ENCODE assay signal across 13 mouse cellular contexts in the genomic region with DNA sequence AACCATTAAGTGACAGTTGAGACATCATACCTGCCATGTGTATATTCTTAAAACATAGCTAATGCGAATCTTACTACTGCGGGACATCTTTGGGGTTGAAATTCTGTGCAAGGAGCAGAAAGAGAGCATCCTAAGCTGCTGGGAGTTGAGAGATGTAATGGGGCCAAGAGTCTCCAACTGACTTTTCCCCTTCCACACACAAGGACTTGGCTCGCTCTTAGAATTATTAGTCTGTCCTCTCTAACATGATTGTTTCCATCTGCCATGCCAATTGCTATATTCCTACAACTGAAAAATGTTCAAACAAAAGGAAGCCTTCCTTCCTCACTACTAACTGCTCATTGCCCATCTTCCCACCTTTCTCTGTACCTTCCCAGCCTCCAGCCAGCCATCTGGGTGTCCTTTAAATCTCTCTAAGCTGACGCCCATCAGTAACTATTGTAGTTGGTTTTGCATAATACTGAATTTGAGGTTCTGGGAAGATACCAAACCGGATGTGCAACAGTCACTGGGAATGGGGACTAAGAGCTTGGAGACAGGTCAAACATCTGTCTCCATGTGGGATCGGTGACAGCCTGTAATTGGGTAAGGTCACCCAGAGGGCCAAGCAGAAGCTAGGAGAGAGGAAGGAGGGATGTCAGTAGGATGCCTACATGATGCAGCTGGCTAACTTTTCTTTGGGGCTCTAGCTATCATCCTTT.
DNase-seq lines count a peak whose midpoint lies in the region; ATAC-seq and TF ChIP-seq lines count a peak whose summit lies in the region.
"Had no signal": no experiment of that assay in that cellular context is flagged by ENCODE, and none has a peak within 500 bp of the region (broad histone marks: within the 10 kb centered on the region; RNA-seq: fewer than 3 reads in every experiment).

No protein-coding gene starts in this region.

- no peak for TF ChIP-seq CTCF in intestine, postnatal 0 days (IDR thresholded peaks at IDR 0.05; ENCODE audit: low read depth)
- no peak for TF ChIP-seq CTCF in liver, postnatal 0 days (IDR thresholded peaks at IDR 0.05; ENCODE audit: low read depth)

- no peaks in the 10 kb centered on the region for H3K9me3 ChIP-seq in intestine, embryonic 15.5 days
- no peaks in the 10 kb centered on the region for H3K9me3 ChIP-seq in intestine, postnatal 0 days (ENCODE audit: control insufficient read depth)
- no peaks in the 10 kb centered on the region for H3K9me3 ChIP-seq in heart, embryonic 16.5 days (replicated peaks; ENCODE audit: control insufficient read depth, low read length)
- no peaks in the 10 kb centered on the region for H3K9me3 ChIP-seq in forebrain, embryonic 14.5 days (replicated peaks; ENCODE audit: control insufficient read depth, low read length)
- H3K9me3 ChIP-seq in liver, postnatal 0 days (ENCODE audit: low read length) = no peaks in the 10 kb centered on the region
- H3K9me3 ChIP-seq: heart, embryonic 13.5 days; liver, embryonic 13.5 days had no signal

- no peak overlapping the region for H3K27ac ChIP-seq in intestine, embryonic 15.5 days
- H3K27ac ChIP-seq in intestine, postnatal 0 days (ENCODE audit: low read depth, low read length) = no peak overlapping the region
- peak overlapping the region; percentile 59 for H3K27ac ChIP-seq in heart, embryonic 16.5 days (ENCODE audit: low read length)
- no peak overlapping the region for H3K27ac ChIP-seq in forebrain, embryonic 14.5 days (ENCODE audit: low read depth, low read length)
- H3K27ac ChIP-seq in liver, postnatal 0 days (ENCODE audit: low read depth) = no peak overlapping the region
- H3K27ac ChIP-seq: heart, embryonic 13.5 days; liver, embryonic 13.5 days had no signal

- no peak overlapping the region for H3K9ac ChIP-seq in intestine, embryonic 15.5 days
- no peak overlapping the region for H3K9ac ChIP-seq in intestine, postnatal 0 days (ENCODE audit: low read depth, low read length)
- no peak overlapping the region for H3K9ac ChIP-seq in heart, embryonic 16.5 days (ENCODE audit: low read length)
- no peak overlapping the region for H3K9ac ChIP-seq in forebrain, embryonic 14.5 days (ENCODE audit: low read length)
- no peak overlapping the region for H3K9ac ChIP-seq in liver, postnatal 0 days (replicated peaks)
- H3K9ac ChIP-seq: heart, embryonic 13.5 days; liver, embryonic 13.5 days had no signal

- H3K4me1 ChIP-seq in intestine, embryonic 15.5 days (replicated peaks) = 0 out of 2 replicates have a peak, but pooled peaks cover 4% of the 10 kb centered on the region
- H3K4me1 ChIP-seq in intestine, postnatal 0 days (replicated peaks; ENCODE audit: control insufficient read depth, insufficient read depth, low read length) = no peaks in the 10 kb centered on the region
- no peaks in the 10 kb centered on the region for H3K4me1 ChIP-seq in heart, embryonic 16.5 days (ENCODE audit: control insufficient read depth, insufficient read depth, low read length)
- H3K4me1 ChIP-seq in forebrain, embryonic 14.5 days (ENCODE audit: control insufficient read depth, insufficient read depth, low read length) = no peaks in the 10 kb centered on the region
- no peaks in the 10 kb centered on the region for H3K4me1 ChIP-seq in liver, postnatal 0 days (ENCODE audit: insufficient read depth)
- H3K4me1 ChIP-seq: heart, embryonic 13.5 days; liver, embryonic 13.5 days had no signal

- WGBS in intestine, embryonic 15.5 days = 75% methylated on average over 6 of the region's 6 CpGs
- 72% methylated on average over 6 of the region's 6 CpGs for WGBS in intestine, postnatal 0 days
- WGBS in heart, embryonic 16.5 days = 76% methylated on average over 6 of the region's 6 CpGs
- 89% methylated on average over 6 of the region's 6 CpGs for WGBS in forebrain, embryonic 14.5 days
- 75% methylated on average over 6 of the region's 6 CpGs for WGBS in liver, postnatal 0 days (ENCODE audit: insufficient replicate concordance)

- no peaks in the 10 kb centered on the region for H3K27me3 ChIP-seq in intestine, embryonic 15.5 days (replicated peaks)
- H3K27me3 ChIP-seq in intestine, postnatal 0 days (replicated peaks; ENCODE audit: control insufficient read depth, insufficient read depth, low read length) = no peaks in the 10 kb centered on the region
- no peaks in the 10 kb centered on the region for H3K27me3 ChIP-seq in heart, embryonic 16.5 days (ENCODE audit: control insufficient read depth, insufficient read depth, low read length)
- no peaks in the 10 kb centered on the region for H3K27me3 ChIP-seq in forebrain, embryonic 14.5 days (replicated peaks; ENCODE audit: control insufficient read depth, insufficient read depth, low read length)
- no peaks in the 10 kb centered on the region for H3K27me3 ChIP-seq in liver, postnatal 0 days (ENCODE audit: insufficient read depth, low read length)
- H3K27me3 ChIP-seq: heart, embryonic 13.5 days; liver, embryonic 13.5 days had no signal

- ATAC-seq in intestine, embryonic 15.5 days = peak; percentile 65
- ATAC-seq in intestine, postnatal 0 days = no peak
- 0 out of 2 replicates have a peak, but pooled peaks have one; percentile 41 for ATAC-seq in heart, embryonic 16.5 days (replicated peaks; ENCODE audit: extremely low read depth, insufficient read depth, low FRiP score)
- ATAC-seq in forebrain, embryonic 14.5 days = no peak
- no peak for ATAC-seq in liver, postnatal 0 days

- no peak overlapping the region for H3K4me3 ChIP-seq in intestine, embryonic 15.5 days (replicated peaks)
- H3K4me3 ChIP-seq in intestine, postnatal 0 days (ENCODE audit: low read depth, low read length) = no peak overlapping the region
- H3K4me3 ChIP-seq in heart, embryonic 16.5 days (ENCODE audit: low read length) = no peak overlapping the region
- no peak overlapping the region for H3K4me3 ChIP-seq in forebrain, embryonic 14.5 days (ENCODE audit: low read depth, low read length)
- no peak overlapping the region for H3K4me3 ChIP-seq in liver, postnatal 0 days (ENCODE audit: low read depth, low read length)
- H3K4me3 ChIP-seq: heart, embryonic 13.5 days; liver, embryonic 13.5 days had no signal

- H3K36me3 ChIP-seq in intestine, embryonic 15.5 days = no peaks in the 10 kb centered on the region
- peaks cover 19% of the 10 kb centered on the region for H3K36me3 ChIP-seq in intestine, postnatal 0 days (ENCODE audit: control insufficient read depth, insufficient read depth)
- H3K36me3 ChIP-seq in heart, embryonic 16.5 days (ENCODE audit: control insufficient read depth, insufficient read depth) = peaks cover 51% of the 10 kb centered on the region
- peaks cover 2% of the 10 kb centered on the region; the same call in 1 of the 2 replicates for H3K36me3 ChIP-seq in forebrain, embryonic 14.5 days (ENCODE audit: control insufficient read depth, insufficient read depth, low read length)
- H3K36me3 ChIP-seq in liver, postnatal 0 days (replicated peaks; ENCODE audit: insufficient read depth, low read length) = peaks cover 44% of the 10 kb centered on the region

- TF ChIP-seq EP300 in liver, postnatal 0 days (IDR thresholded peaks at IDR 0.05; ENCODE audit: low read depth) = no peak

- H3K4me2 ChIP-seq in intestine, embryonic 15.5 days (replicated peaks) = no peak overlapping the region
- no peak overlapping the region for H3K4me2 ChIP-seq in intestine, postnatal 0 days (replicated peaks; ENCODE audit: low read depth)
- no peak overlapping the region for H3K4me2 ChIP-seq in heart, embryonic 16.5 days (ENCODE audit: low read depth, low read length)
- H3K4me2 ChIP-seq in forebrain, embryonic 14.5 days (ENCODE audit: low read length) = no peak overlapping the region
- H3K4me2 ChIP-seq in liver, postnatal 0 days (ENCODE audit: low read depth, low read length) = no peak overlapping the region
- H3K4me2 ChIP-seq: heart, embryonic 13.5 days; liver, embryonic 13.5 days had no signal

- DNase-seq in kidney, postnatal 14 days = peak; percentile 63
- peak; percentile 25 for DNase-seq in skeletal muscle tissue, adult 2 months (ENCODE audit: low read depth, low spot score)
- DNase-seq in forebrain, embryonic 14.5 days (ENCODE audit: low spot score) = no peak
- DNase-seq in liver, postnatal 0 days = no peak
- DNase-seq in cerebellum, postnatal 25 days = no peak
- DNase-seq: B cell, adult 2 months; cerebellum, adult 18-20 months; liver, embryonic 13.5 days; right cerebral cortex, postnatal 4 days had no signal

Comparison
In these comparisons a context has a peak if more than half of its experiments do, and no peak if none do; other contexts are left out.
1. ATAC-seq: peak in intestine, embryonic 15.5 days (single experiment) and heart, embryonic 16.5 days (single experiment); none in intestine, postnatal 0 days (single experiment), forebrain, embryonic 14.5 days (single experiment) and liver, postnatal 0 days (single experiment).
2. DNase-seq: peak in kidney, postnatal 14 days (single experiment) and skeletal muscle tissue, adult 2 months (single experiment); none in forebrain, embryonic 14.5 days (single experiment), liver, postnatal 0 days (single experiment) and cerebellum, postnatal 25 days (0 of 2).